ENCODE assay signal across 8 mouse cellular contexts in genomic region chr10:122985252-122985514, GRCm38 (mm10).
DNase-seq lines count a peak whose midpoint lies in the region; ATAC-seq lines count a peak whose summit lies in the region.

No protein-coding gene starts in this region.

- H3K27ac ChIP-seq in heart, embryonic 12.5 days (ENCODE audit: poor library complexity, severe bottlenecking), result peak overlapping the region; percentile 100
- peak overlapping the region; percentile 99 for H3K27ac ChIP-seq in hindbrain, embryonic 14.5 days
- peak overlapping the region; percentile 98 for H3K27ac ChIP-seq in liver, embryonic 15.5 days (replicated peaks)
- H3K27ac ChIP-seq in neural tube, embryonic 14.5 days (ENCODE audit: low read depth, low read length), result peak overlapping the region; percentile 100

- H3K36me3 ChIP-seq in heart, embryonic 12.5 days, result peaks cover 18% of the 10 kb centered on the region
- H3K36me3 ChIP-seq in hindbrain, embryonic 14.5 days (replicated peaks; ENCODE audit: control insufficient read depth, insufficient read depth), result peaks cover 12% of the 10 kb centered on the region; the same call in 1 of the 2 replicates
- H3K36me3 ChIP-seq in liver, embryonic 15.5 days (replicated peaks), result peaks cover 21% of the 10 kb centered on the region; the same call in 1 of the 2 replicates
- no peaks in the 10 kb centered on the region for H3K36me3 ChIP-seq in neural tube, embryonic 14.5 days (ENCODE audit: control insufficient read depth, insufficient read depth, low read length)

- DNase-seq in heart, adult 18-20 months, result no peak
- DNase-seq in CD4-positive, CD25-positive, alpha-beta regulatory T cell, adult 2 months (ENCODE audit: low read depth, low spot score), result peak; percentile 73
- peak; percentile 64 for DNase-seq in embryo, embryonic 11 days
- DNase-seq in hindbrain, embryonic 14.5 days (ENCODE audit: low spot score), result no peak
- no peak for DNase-seq in ovary, postnatal 36 days (ENCODE audit: low spot score)

- peaks cover under 1% of the 10 kb centered on the region; the same call in 1 of the 2 replicates for H3K9me3 ChIP-seq in heart, embryonic 12.5 days (replicated peaks)
- no peaks in the 10 kb centered on the region for H3K9me3 ChIP-seq in hindbrain, embryonic 14.5 days (ENCODE audit: control insufficient read depth, low read length)
- H3K9me3 ChIP-seq in liver, embryonic 15.5 days (replicated peaks), result no peaks in the 10 kb centered on the region
- no peaks in the 10 kb centered on the region for H3K9me3 ChIP-seq in neural tube, embryonic 14.5 days (ENCODE audit: control insufficient read depth, low read length)

- peak overlapping the region; percentile 71 for H3K4me2 ChIP-seq in heart, embryonic 12.5 days
- H3K4me2 ChIP-seq in hindbrain, embryonic 14.5 days (replicated peaks), result peak overlapping the region; percentile 66
- H3K4me2 ChIP-seq in liver, embryonic 15.5 days, result peak overlapping the region; percentile 78
- peak overlapping the region; percentile 80 for H3K4me2 ChIP-seq in neural tube, embryonic 14.5 days (ENCODE audit: low read depth, low read length)

- ATAC-seq in heart, embryonic 12.5 days (ENCODE audit: insufficient number of reproducible peaks, low FRiP score), result peak; percentile 0; the same call in 1 of the 2 replicates
- ATAC-seq in hindbrain, embryonic 14.5 days (ENCODE audit: low FRiP score), result 0 out of 2 replicates have a peak, but pooled peaks have one; percentile 1
- ATAC-seq in liver, embryonic 15.5 days (ENCODE audit: insufficient read depth), result peak; percentile 4; the same call in 1 of the 2 replicates
- ATAC-seq in neural tube, embryonic 14.5 days (ENCODE audit: low read depth), result 0 out of 2 replicates have a peak, but pooled peaks have one; percentile 6

- no peaks in the 10 kb centered on the region for H3K27me3 ChIP-seq in heart, embryonic 12.5 days (replicated peaks)
- no peaks in the 10 kb centered on the region for H3K27me3 ChIP-seq in hindbrain, embryonic 14.5 days (ENCODE audit: control insufficient read depth, insufficient read depth, low read length)
- no peaks in the 10 kb centered on the region for H3K27me3 ChIP-seq in liver, embryonic 15.5 days
- H3K27me3 ChIP-seq in neural tube, embryonic 14.5 days (ENCODE audit: control insufficient read depth, insufficient read depth, low read length), result no peaks in the 10 kb centered on the region

- WGBS in heart, embryonic 12.5 days, result under 1% methylated on average over 37 of the region's 37 CpGs
- under 1% methylated on average over 37 of the region's 37 CpGs for WGBS in hindbrain, embryonic 14.5 days
- WGBS in liver, embryonic 15.5 days (ENCODE audit: insufficient replicate concordance), result under 1% methylated on average over 37 of the region's 37 CpGs
- under 1% methylated on average over 36 of the region's 37 CpGs for WGBS in neural tube, embryonic 14.5 days

- H3K9ac ChIP-seq in heart, embryonic 12.5 days, result peak overlapping the region; percentile 100
- peak overlapping the region; percentile 99 for H3K9ac ChIP-seq in hindbrain, embryonic 14.5 days
- peak overlapping the region; percentile 98 for H3K9ac ChIP-seq in liver, embryonic 15.5 days
- peak overlapping the region; percentile 99 for H3K9ac ChIP-seq in neural tube, embryonic 14.5 days (replicated peaks; ENCODE audit: low read depth, low read length)

- peaks cover 42% of the 10 kb centered on the region for H3K4me1 ChIP-seq in heart, embryonic 12.5 days (replicated peaks)
- peaks cover 28% of the 10 kb centered on the region for H3K4me1 ChIP-seq in hindbrain, embryonic 14.5 days (replicated peaks; ENCODE audit: control insufficient read depth, insufficient read depth, low read length)
- H3K4me1 ChIP-seq in liver, embryonic 15.5 days (replicated peaks), result peaks cover 40% of the 10 kb centered on the region
- peaks cover 25% of the 10 kb centered on the region for H3K4me1 ChIP-seq in neural tube, embryonic 14.5 days (ENCODE audit: control insufficient read depth, insufficient read depth, low read length)

- H3K4me3 ChIP-seq in heart, embryonic 12.5 days, result peak overlapping the region; percentile 100
- H3K4me3 ChIP-seq in hindbrain, embryonic 14.5 days (replicated peaks; ENCODE audit: low read length), result peak overlapping the region; percentile 99
- H3K4me3 ChIP-seq in liver, embryonic 15.5 days (replicated peaks), result peak overlapping the region; percentile 97
- peak overlapping the region; percentile 98 for H3K4me3 ChIP-seq in neural tube, embryonic 14.5 days (ENCODE audit: low read depth, low read length)

Comparison
In these comparisons a context has a peak if more than half of its experiments do, and no peak if none do; other contexts are left out.
1. DNase-seq: peak in CD4-positive, CD25-positive, alpha-beta regulatory T cell, adult 2 months (single experiment) and embryo, embryonic 11 days (single experiment); none in heart, adult 18-20 months (0 of 2), hindbrain, embryonic 14.5 days (single experiment) and ovary, postnatal 36 days (single experiment).
2. Peak in every context shown above with its lines, with median percentiles within 50 percentile points of each other: ATAC-seq, H3K27ac ChIP-seq, H3K4me2 ChIP-seq, H3K4me3 ChIP-seq and H3K9ac ChIP-seq.